Mouse (Mus musculus) spleen, adult 2 months (tissue): ENCODE measurements around the gene Cd3e.

Experiments used
- CTCF ChIP-seq: fragments of 200-500 bp; IDR thresholded peaks from 2 replicates; pipeline ENCODE4 v1.5.1; 2011; ENCODE audit warnings: mild to moderate bottlenecking, inconsistent platforms; ENCODE audit not compliant: insufficient read depth, insufficient read length, insufficient replicate concordance; ENCODE audit errors: extremely low read depth
- POLR2A ChIP-seq: fragments of 200-500 bp; IDR thresholded peaks from 2 replicates; pipeline ENCODE4 v1.6.1; 2011; ENCODE audit warnings: low read depth, low read length, inconsistent platforms

DNA sequence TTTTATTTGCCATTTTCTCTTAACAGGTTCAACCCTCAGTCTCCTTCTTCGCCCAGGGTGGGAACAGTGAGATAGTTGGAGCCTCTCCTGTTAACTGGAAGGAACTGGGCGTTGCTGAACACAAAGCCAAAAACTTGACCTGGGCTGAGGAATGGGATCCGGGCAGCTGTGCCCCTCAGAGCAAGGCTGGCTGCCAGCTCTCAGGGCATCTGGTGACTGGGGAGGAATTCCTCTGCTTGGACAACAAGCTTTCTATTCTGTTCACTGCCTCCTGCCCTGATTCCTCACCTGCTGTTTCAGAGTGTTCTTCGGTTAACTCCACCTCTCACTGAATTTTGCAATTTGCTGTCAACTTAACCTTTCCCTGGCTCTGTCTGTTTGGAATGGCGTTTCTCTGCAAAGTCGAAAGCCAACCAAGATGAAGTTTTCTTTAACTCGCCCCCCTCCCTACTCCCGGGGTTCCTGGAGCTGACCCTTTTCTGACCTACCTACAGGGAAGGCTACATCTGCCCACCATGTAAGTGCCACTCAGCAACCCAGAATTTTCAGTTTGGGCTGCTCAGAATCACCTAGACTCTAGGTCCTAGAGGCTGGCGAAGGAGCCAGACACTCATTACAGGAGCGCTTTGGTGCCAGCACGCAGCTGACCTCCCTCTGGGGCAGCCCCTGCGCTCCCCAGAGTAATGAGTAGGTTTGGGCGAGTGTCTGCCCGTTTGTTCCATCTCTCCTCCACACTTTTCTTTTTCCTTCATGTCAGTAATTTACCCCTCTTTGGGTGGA is 30.8 kb upstream of the Cd3e start:
- TF ChIP-seq POLR2A (no peak), CTCF (no peak)
